ENCODE assay signal across 9 mouse cellular contexts in the genomic region with DNA sequence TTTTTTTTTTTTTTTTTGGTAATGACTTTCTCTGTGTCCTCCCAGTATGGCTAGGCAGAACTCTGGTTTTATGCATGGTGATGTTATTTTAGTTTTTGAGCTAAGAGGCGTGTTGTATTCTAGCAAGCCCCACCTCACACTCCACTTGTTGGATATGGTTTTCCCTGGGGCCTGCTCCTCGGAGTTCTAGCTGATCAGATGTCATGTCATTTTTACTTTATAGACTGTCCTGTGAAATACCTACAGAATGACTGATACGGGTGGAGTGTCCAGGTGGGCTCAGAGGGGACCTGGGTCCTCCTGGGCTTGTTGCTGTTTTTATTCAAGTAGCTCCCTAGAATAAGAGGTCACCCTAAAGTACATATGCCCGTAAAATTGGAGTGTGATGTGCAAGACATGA. TPM values are rescaled to one million over a fixed set of nuclear protein-coding genes. Genes with fewer than 3 reads are reported as not detected.
DNase-seq lines count a peak whose midpoint lies in the region; ATAC-seq lines count a peak whose summit lies in the region.
"Had no signal": no experiment of that assay in that cellular context is flagged by ENCODE, and none has a peak within 500 bp of the region (broad histone marks: within the 10 kb centered on the region; RNA-seq: fewer than 3 reads in every experiment).

No protein-coding gene starts in this region.

- WGBS in heart, embryonic 11.5 days (ENCODE audit: insufficient replicate concordance), result 66% methylated on average over 4 of the region's 4 CpGs
- WGBS in embryonic facial prominence, embryonic 14.5 days, result 44% methylated on average over 4 of the region's 4 CpGs
- 65% methylated on average over 4 of the region's 4 CpGs for WGBS in hindbrain, embryonic 12.5 days
- WGBS in midbrain, embryonic 11.5 days, result 76% methylated on average over 4 of the region's 4 CpGs

- DNase-seq in heart, adult 8-10 months (ENCODE audit: low spot score), result no peak
- no peak for DNase-seq in embryonic facial prominence, embryonic 14.5 days (ENCODE audit: low spot score)
- no peak for DNase-seq in midbrain, embryonic 11.5 days (ENCODE audit: low spot score, missing footprints)
- no peak for DNase-seq in thymus, postnatal 10 days (ENCODE audit: low spot score in 2 of 2)
- no peak for DNase-seq in left cerebral cortex, adult 18-20 months (ENCODE audit: low spot score in 2 of 2)
- DNase-seq in Muller cell, postnatal 12 days (ENCODE audit: inconsistent ontology term), result no peak

- H3K9ac ChIP-seq in heart, embryonic 11.5 days (ENCODE audit: low read depth, low read length), result no peak overlapping the region
- 0 out of 2 replicates have a peak overlapping the region, but pooled peaks have one; percentile 46 for H3K9ac ChIP-seq in embryonic facial prominence, embryonic 14.5 days (ENCODE audit: low read depth, low read length)
- H3K9ac ChIP-seq in hindbrain, embryonic 12.5 days, result no peak overlapping the region
- no peak overlapping the region for H3K9ac ChIP-seq in midbrain, embryonic 11.5 days (ENCODE audit: low read length)

- H3K4me2 ChIP-seq in heart, embryonic 11.5 days, result peak overlapping the region; percentile 63
- peak overlapping the region; percentile 57 for H3K4me2 ChIP-seq in embryonic facial prominence, embryonic 14.5 days (ENCODE audit: low read depth, low read length)
- peak overlapping the region; percentile 41; the same call in 1 of the 2 replicates for H3K4me2 ChIP-seq in hindbrain, embryonic 12.5 days (replicated peaks)
- H3K4me2 ChIP-seq in midbrain, embryonic 11.5 days, result peak overlapping the region; percentile 29

- H3K27me3 ChIP-seq in heart, embryonic 11.5 days (ENCODE audit: control insufficient read depth, insufficient read depth, low read length), result no peaks in the 10 kb centered on the region
- H3K27me3 ChIP-seq in embryonic facial prominence, embryonic 14.5 days (replicated peaks; ENCODE audit: control insufficient read depth, insufficient read depth, low read length), result no peaks in the 10 kb centered on the region
- no peaks in the 10 kb centered on the region for H3K27me3 ChIP-seq in hindbrain, embryonic 12.5 days
- no peaks in the 10 kb centered on the region for H3K27me3 ChIP-seq in midbrain, embryonic 11.5 days (ENCODE audit: control insufficient read depth, insufficient read depth, low read length)
- H3K27me3 ChIP-seq: CH12.LX had no signal

- H3K27ac ChIP-seq in heart, embryonic 11.5 days (ENCODE audit: low read depth, low read length), result no peak overlapping the region
- H3K27ac ChIP-seq in embryonic facial prominence, embryonic 14.5 days (replicated peaks; ENCODE audit: low read depth, low read length), result peak overlapping the region; percentile 24
- H3K27ac ChIP-seq in hindbrain, embryonic 12.5 days, result 0 out of 2 replicates have a peak overlapping the region, but pooled peaks have one; percentile 14
- H3K27ac ChIP-seq in midbrain, embryonic 11.5 days (ENCODE audit: low read depth, low read length), result no peak overlapping the region

- H3K9me3 ChIP-seq in heart, embryonic 11.5 days (replicated peaks; ENCODE audit: control insufficient read depth, low read length), result no peaks in the 10 kb centered on the region
- H3K9me3 ChIP-seq in embryonic facial prominence, embryonic 14.5 days (ENCODE audit: control insufficient read depth, low read length), result no peaks in the 10 kb centered on the region
- no peaks in the 10 kb centered on the region for H3K9me3 ChIP-seq in hindbrain, embryonic 12.5 days (replicated peaks)
- H3K9me3 ChIP-seq in midbrain, embryonic 11.5 days (ENCODE audit: control insufficient read depth, low read length), result no peaks in the 10 kb centered on the region

- peak overlapping the region; percentile 40 for H3K4me3 ChIP-seq in heart, embryonic 11.5 days (ENCODE audit: low read depth, low read length)
- H3K4me3 ChIP-seq in embryonic facial prominence, embryonic 14.5 days (ENCODE audit: low read depth, low read length), result peak overlapping the region; percentile 36
- H3K4me3 ChIP-seq in hindbrain, embryonic 12.5 days, result no peak overlapping the region
- H3K4me3 ChIP-seq in midbrain, embryonic 11.5 days (ENCODE audit: low read depth, low read length), result no peak overlapping the region; the same call in 1 of the 2 replicates

- ATAC-seq in heart, embryonic 11.5 days (replicated peaks; ENCODE audit: insufficient number of reproducible peaks, low FRiP score, low TSS enrichment), result no peak
- ATAC-seq in embryonic facial prominence, embryonic 14.5 days (ENCODE audit: low read depth), result no peak
- ATAC-seq in hindbrain, embryonic 12.5 days (ENCODE audit: low FRiP score), result no peak
- ATAC-seq in midbrain, embryonic 11.5 days (ENCODE audit: low FRiP score), result no peak

- H3K4me1 ChIP-seq in heart, embryonic 11.5 days (ENCODE audit: control insufficient read depth, insufficient read depth, low read length), result peaks cover 19% of the 10 kb centered on the region
- H3K4me1 ChIP-seq in embryonic facial prominence, embryonic 14.5 days (ENCODE audit: control insufficient read depth, insufficient read depth, low read length), result peaks cover 4% of the 10 kb centered on the region; the same call in 1 of the 2 replicates
- H3K4me1 ChIP-seq in hindbrain, embryonic 12.5 days, result peaks cover 11% of the 10 kb centered on the region
- H3K4me1 ChIP-seq in midbrain, embryonic 11.5 days (ENCODE audit: control insufficient read depth, insufficient read depth, low read length), result peaks cover 3% of the 10 kb centered on the region; the same call in 1 of the 2 replicates

- H3K36me3 ChIP-seq in heart, embryonic 11.5 days (ENCODE audit: control insufficient read depth, insufficient read depth, low read length), result no peaks in the 10 kb centered on the region
- no peaks in the 10 kb centered on the region for H3K36me3 ChIP-seq in embryonic facial prominence, embryonic 14.5 days (ENCODE audit: control insufficient read depth, insufficient read depth, low read length)
- H3K36me3 ChIP-seq in hindbrain, embryonic 12.5 days, result no peaks in the 10 kb centered on the region
- no peaks in the 10 kb centered on the region for H3K36me3 ChIP-seq in midbrain, embryonic 11.5 days (ENCODE audit: control insufficient read depth, insufficient read depth, low read length)

RNA-seq across cellular contexts. Expression of gene Pld1, which starts 46.1 kb away (rescaled TPM):
- 5.9 TPM in 2 replicates for polyA plus RNA-seq in heart, embryonic 11.5 days (2014; fragmentation: Nextera tagmentation; extraction: Ambion mirVana)
- 10 to 100 TPM in 2 of 4 experiments, 1 to 10 TPM in 2; 8.4 to 11.4 (median 10.6) TPM for total RNA-seq in heart, adult 8-10 months (2022)
- polyA plus RNA-seq in embryonic facial prominence, embryonic 14.5 days (2014; fragmentation: Nextera tagmentation; extraction: Ambion mirVana), result 7.7 and 8.6 TPM in 2 replicates
- 5.6 and 6.0 TPM in 2 replicates for polyA plus RNA-seq in hindbrain, embryonic 12.5 days (2016; fragmentation: Nextera tagmentation; extraction: Ambion mirVana)
- polyA plus RNA-seq in midbrain, embryonic 11.5 days (2014; fragmentation: Nextera tagmentation; extraction: Ambion mirVana), result 4.5 and 5.2 TPM in 2 replicates
- total RNA-seq in left cerebral cortex, adult 18-20 months (2021), result 1 to 10 TPM; 5.5 to 7.6 TPM
- total RNA-seq: CH12.LX had no signal

Comparison
In these comparisons a context has a peak if more than half of its experiments do, and no peak if none do; other contexts are left out.
1. H3K27ac ChIP-seq: peak in embryonic facial prominence, embryonic 14.5 days (single experiment) and hindbrain, embryonic 12.5 days (single experiment); none in heart, embryonic 11.5 days (single experiment) and midbrain, embryonic 11.5 days (single experiment).
2. H3K4me3 ChIP-seq: peak in heart, embryonic 11.5 days (single experiment) and embryonic facial prominence, embryonic 14.5 days (single experiment); none in hindbrain, embryonic 12.5 days (single experiment) and midbrain, embryonic 11.5 days (single experiment).
3. Peak in every context shown above with its lines, with median percentiles within 50 percentile points of each other: H3K4me2 ChIP-seq.